Mouse (Mus musculus) neural tube, postnatal 0 days (tissue): ENCODE measurements around the gene Shc4. TPM values are rescaled to one million over a fixed set of nuclear protein-coding genes. Genes with fewer than 3 reads are reported as not detected.

Source experiments
- polyA plus RNA-seq: library from polyadenylated mRNA; unstranded; fragments of >200 nt; fragmentation: Nextera tagmentation; extraction: Ambion mirVana; gene quantifications from 2 replicates; pipeline ENCODE4 v1.2.1, GENCODE M21; 2015

The Shc4 gene
- polyA plus RNA-seq: 4.6 and 4.9 TPM in 2 replicates

GRCm38 (mm10) chr2:125724086-125724430, at the start of gene Shc4:
Shc4 (minus strand) TSS chr2:125724148.

GRCm38 (mm10) chr2:125672957-125673631, 50.9 kb downstream of the Shc4 start, which contains the start of gene Eid1:
Eid1 (plus strand) TSS chr2:125673095.

GRCm38 (mm10) chr2:125624837-125625351, 99.1 kb downstream of the Shc4 start, which contains the start of gene Cep152:
Cep152 (minus strand) TSS chr2:125625113.

Other genes with a start within 250 kb of the Shc4 start
- gene Gm9913, start 219.1 kb downstream of the Shc4 start, polyA plus RNA-seq: 0.11 and 0.12 TPM in 2 replicates
- gene Fbn1, start 216.2 kb downstream of the Shc4 start, polyA plus RNA-seq: 3.4 and 3.8 TPM in 2 replicates
- 1.5 and 1.6 TPM in 2 replicates for gene Cep152, start 99.0 kb downstream of the Shc4 start, polyA plus RNA-seq
- 428 and 455 TPM in 2 replicates for gene Eid1, start 51.1 kb downstream of the Shc4 start, polyA plus RNA-seq
- gene Secisbp2l, start 58.7 kb upstream of the Shc4 start, polyA plus RNA-seq: 28.5 and 29.8 TPM in 2 replicates
- 30.8 and 31.2 TPM in 2 replicates for gene Galk2, start 135.0 kb upstream of the Shc4 start, polyA plus RNA-seq
- 50.4 and 52.6 TPM in 2 replicates for gene Cops2, start 135.0 kb upstream of the Shc4 start, polyA plus RNA-seq